Mouse (Mus musculus): ENCODE data around the gene Ciita.

GRCm38 (mm10) chr16:10433344-10433743, 46.5 kb upstream of the Ciita start:
- TF ChIP-seq CTCF (IDR thresholded peaks at IDR 0.05; ENCODE audit: control insufficient read depth, insufficient read depth, insufficient replicate concordance, low read depth, low read length) = no peak
- no peak for TF ChIP-seq POLR2A (IDR thresholded peaks at IDR 0.05; ENCODE audit: control insufficient read depth, low read depth, low read length)
